Mouse (Mus musculus): ENCODE data around the gene Wdr41. TPM values are rescaled to one million over a fixed set of nuclear protein-coding genes. Genes with fewer than 3 reads are reported as not detected.

The Wdr41 gene
- total and polyA plus RNA-seq, 2 experiments, result 5.0 to 8.9 TPM

GRCm38 (mm10) chr13:95038200-95038599 is 62.1 kb downstream of the Wdr41 start:
- Histone ChIP-seq H3K27ac (replicated peaks; ENCODE audit: insufficient read depth, low read depth, low read length) (no peak overlapping the region), H3K9ac (ENCODE audit: low read depth, low read length) (no peak overlapping the region)

GRCm38 (mm10) chr13:95040140-95040738 is 64.1 kb downstream of the Wdr41 start:
- Histone ChIP-seq H3K27me3 (ENCODE audit: control insufficient read depth, insufficient read depth, low read length) (no peaks in the 10 kb centered on the region), H3K4me1 (ENCODE audit: control insufficient read depth, insufficient read depth, low read length) (no peaks in the 10 kb centered on the region), H3K36me3 (ENCODE audit: control insufficient read depth, insufficient read depth, low read length) (no peaks in the 10 kb centered on the region), H3K9ac (ENCODE audit: low read depth, low read length) (no peak overlapping the region), H3K4me3 (ENCODE audit: insufficient read depth, low read depth, low read length) (no peak overlapping the region), H3K27ac (replicated peaks; ENCODE audit: insufficient read depth, low read depth, low read length) (no peak overlapping the region), H3K79me2 (ENCODE audit: control insufficient read depth, insufficient read depth, low read length) (no peaks in the 10 kb centered on the region)
- DNase-seq (ENCODE audit: extremely low read depth, low read depth, low spot score), result no peak
- TF ChIP-seq CTCF (IDR thresholded peaks at IDR 0.05; ENCODE audit: low read depth, low read length) (no peak), POLR2A (IDR thresholded peaks at IDR 0.05; ENCODE audit: extremely low read depth, insufficient read depth, low read length) (no peak)
- 86% methylated on average over 9 of the region's 9 CpGs for WGBS

More at GRCm38 (mm10) chr13:95038200-95038599, 62.1 kb downstream of the Wdr41 start:
- Histone ChIP-seq H3K36me3 (ENCODE audit: control insufficient read depth, insufficient read depth, low read length) (no peaks in the 10 kb centered on the region), H3K4me3 (ENCODE audit: insufficient read depth, low read depth, low read length) (no peak overlapping the region), H3K27me3 (ENCODE audit: control insufficient read depth, insufficient read depth, low read length) (no peaks in the 10 kb centered on the region), H3K79me2 (ENCODE audit: control insufficient read depth, insufficient read depth, low read length) (no peaks in the 10 kb centered on the region), H3K4me1 (ENCODE audit: control insufficient read depth, insufficient read depth, low read length) (no peaks in the 10 kb centered on the region)
- no peak for DNase-seq (ENCODE audit: extremely low read depth, low read depth, low spot score)
- WGBS, result 71% methylated on average over 4 of the region's 4 CpGs
- no peak for TF ChIP-seq POLR2A (IDR thresholded peaks at IDR 0.05; ENCODE audit: extremely low read depth, insufficient read depth, low read length)
- no peak for TF ChIP-seq CTCF (IDR thresholded peaks at IDR 0.05; ENCODE audit: low read depth, low read length)

- Histone ChIP-seq H3K27ac (replicated peaks; ENCODE audit: insufficient read depth, low read depth, low read length) (no peak overlapping the region), H3K79me2 (ENCODE audit: control insufficient read depth, insufficient read depth, low read length) (no peaks in the 10 kb centered on the region), H3K27me3 (ENCODE audit: control insufficient read depth, insufficient read depth, low read length) (no peaks in the 10 kb centered on the region), H3K4me1 (ENCODE audit: control insufficient read depth, insufficient read depth, low read length) (no peaks in the 10 kb centered on the region), H3K36me3 (ENCODE audit: control insufficient read depth, insufficient read depth, low read length) (no peaks in the 10 kb centered on the region), H3K4me3 (ENCODE audit: insufficient read depth, low read depth, low read length) (no peak overlapping the region), H3K9ac (ENCODE audit: low read depth, low read length) (no peak overlapping the region)
- 24% methylated on average over 1 of the region's 1 CpGs for WGBS
- TF ChIP-seq CTCF (IDR thresholded peaks at IDR 0.05; ENCODE audit: low read depth, low read length) (no peak), POLR2A (IDR thresholded peaks at IDR 0.05; ENCODE audit: extremely low read depth, insufficient read depth, low read length) (no peak)
- no peak for DNase-seq (ENCODE audit: extremely low read depth, low read depth, low spot score)
Measured at GRCm38 (mm10) chr13:95044108-95044507, 68.0 kb downstream of the Wdr41 start.

- H3K4me1 ChIP-seq (ENCODE audit: control insufficient read depth, insufficient read depth, low read length), result no peaks in the 10 kb centered on the region
- TF ChIP-seq POLR2A (IDR thresholded peaks at IDR 0.05; ENCODE audit: extremely low read depth, insufficient read depth, low read length) (no peak), CTCF (IDR thresholded peaks at IDR 0.05; ENCODE audit: low read depth, low read length) (no peak)
- no peak for DNase-seq (ENCODE audit: extremely low read depth, low read depth, low spot score)
- H3K79me2 ChIP-seq (ENCODE audit: control insufficient read depth, insufficient read depth, low read length), result no peaks in the 10 kb centered on the region
- H3K9ac ChIP-seq (ENCODE audit: low read depth, low read length), result no peak overlapping the region
- no peak overlapping the region for H3K27ac ChIP-seq (replicated peaks; ENCODE audit: insufficient read depth, low read depth, low read length)
- 82% methylated on average over 4 of the region's 4 CpGs for WGBS
- peaks cover 3% of the 10 kb centered on the region; the same call in 1 of the 2 replicates for H3K27me3 ChIP-seq (ENCODE audit: control insufficient read depth, insufficient read depth, low read length)
- no peaks in the 10 kb centered on the region for H3K36me3 ChIP-seq (ENCODE audit: control insufficient read depth, insufficient read depth, low read length)
- no peak overlapping the region for H3K4me3 ChIP-seq (ENCODE audit: insufficient read depth, low read depth, low read length)
Measured at GRCm38 (mm10) chr13:95050398-95050797, 74.3 kb downstream of the Wdr41 start.

GRCm38 (mm10) chr13:95052421-95052820 is 76.3 kb downstream of the Wdr41 start:
- Histone ChIP-seq H3K79me2 (ENCODE audit: control insufficient read depth, insufficient read depth, low read length) (no peaks in the 10 kb centered on the region), H3K4me1 (ENCODE audit: control insufficient read depth, insufficient read depth, low read length) (no peaks in the 10 kb centered on the region), H3K27ac (replicated peaks; ENCODE audit: insufficient read depth, low read depth, low read length) (no peak overlapping the region), H3K36me3 (ENCODE audit: control insufficient read depth, insufficient read depth, low read length) (no peaks in the 10 kb centered on the region), H3K9ac (ENCODE audit: low read depth, low read length) (no peak overlapping the region), H3K4me3 (ENCODE audit: insufficient read depth, low read depth, low read length) (no peak overlapping the region), H3K27me3 (ENCODE audit: control insufficient read depth, insufficient read depth, low read length) (peaks cover 3% of the 10 kb centered on the region; the same call in 1 of the 2 replicates)
- WGBS, result 93% methylated on average over 3 of the region's 3 CpGs
- no peak for TF ChIP-seq CTCF (IDR thresholded peaks at IDR 0.05; ENCODE audit: low read depth, low read length)
- no peak for DNase-seq (ENCODE audit: extremely low read depth, low read depth, low spot score)

GRCm38 (mm10) chr13:95055742-95056388 is 79.7 kb downstream of the Wdr41 start:
- TF ChIP-seq CTCF (IDR thresholded peaks at IDR 0.05; ENCODE audit: low read depth, low read length), result no peak
- no peak for DNase-seq (ENCODE audit: extremely low read depth, low read depth, low spot score)
- Histone ChIP-seq H3K27ac (replicated peaks; ENCODE audit: insufficient read depth, low read depth, low read length) (no peak overlapping the region), H3K27me3 (ENCODE audit: control insufficient read depth, insufficient read depth, low read length) (peaks cover 3% of the 10 kb centered on the region; the same call in 1 of the 2 replicates), H3K9ac (ENCODE audit: low read depth, low read length) (no peak overlapping the region), H3K4me1 (ENCODE audit: control insufficient read depth, insufficient read depth, low read length) (no peaks in the 10 kb centered on the region), H3K36me3 (ENCODE audit: control insufficient read depth, insufficient read depth, low read length) (no peaks in the 10 kb centered on the region), H3K79me2 (ENCODE audit: control insufficient read depth, insufficient read depth, low read length) (no peaks in the 10 kb centered on the region), H3K4me3 (ENCODE audit: insufficient read depth, low read depth, low read length) (no peak overlapping the region)
- WGBS, result 79% methylated on average over 1 of the region's 1 CpGs
